Mouse (Mus musculus) ES-E14 (cell line): ENCODE data around the gene Llgl1. TPM values are rescaled to one million over a fixed set of nuclear protein-coding genes. Genes with fewer than 3 reads are reported as not detected.

Experiments
- DNase-seq: peaks from one replicate; pipeline ENCODE4 v3.0.0-alpha.2; 2013; ENCODE audit warnings: low read depth, low spot score
- H3K27ac ChIP-seq: 2 replicates; pipeline ENCODE4 v1.5.1; 2012; ENCODE audit warnings: low read depth, mild to moderate bottlenecking, low read length, moderate library complexity, mixed read lengths; ENCODE audit not compliant: poor library complexity, insufficient read depth, severe bottlenecking
- H3K36me3 ChIP-seq: 2 replicates; pipeline ENCODE4 v1.6.1; 2012; ENCODE audit warnings: mild to moderate bottlenecking, low read length, moderate library complexity, mixed read lengths; ENCODE audit not compliant: control insufficient read depth, poor library complexity, insufficient read depth, severe bottlenecking
- H3K4me1 ChIP-seq, 2 experiments: fragments of 150-350 bp in 1 of 2; sonication (generic) in 1 of 2; 2 replicates each; pipeline ENCODE4 v1.6.1; 2012; ENCODE audit warnings: low read length in 2 of 2, mild to moderate bottlenecking in 1 of 2, mixed read lengths in 1 of 2; ENCODE audit not compliant: control insufficient read depth in 2 of 2, insufficient read depth in 2 of 2, poor library complexity in 1 of 2
- H3K4me3 ChIP-seq, 2 experiments: fragments of 150-350 bp in 1 of 2; sonication (generic) in 1 of 2; 2 replicates each; pipeline ENCODE4 v1.5.1; 2012; ENCODE audit warnings: low read length in 2 of 2, low read depth in 1 of 2, mild to moderate bottlenecking in 1 of 2, mixed read lengths in 1 of 2; ENCODE audit not compliant: insufficient read depth in 1 of 2, poor library complexity in 1 of 2, severe bottlenecking in 1 of 2
- H3K9ac ChIP-seq: 2 replicates; pipeline ENCODE4 v1.6.1; 2012; ENCODE audit warnings: low read depth, mild to moderate bottlenecking, low read length, mixed read lengths; ENCODE audit not compliant: poor library complexity, insufficient read depth, severe bottlenecking
- H3K9me3 ChIP-seq: fragments of 150-350 bp; sonication (generic); 2 replicates; pipeline ENCODE4 v1.6.1; 2012; ENCODE audit warnings: low read depth, mild to moderate bottlenecking, low read length; ENCODE audit not compliant: control insufficient read depth, insufficient read depth
- CHD2 ChIP-seq: IDR thresholded peaks from 2 replicates; pipeline ENCODE4 v1.6.1; 2014; ENCODE audit warnings: mild to moderate bottlenecking, low read depth, low read length, inconsistent platforms
- HCFC1 ChIP-seq: IDR thresholded peaks from 2 replicates; pipeline ENCODE4 v1.6.1; 2012; ENCODE audit warnings: low read length, inconsistent platforms, borderline replicate concordance; ENCODE audit not compliant: insufficient read depth
- MAFK ChIP-seq: IDR thresholded peaks from 2 replicates; pipeline ENCODE4 v1.6.1; 2014; ENCODE audit warnings: mild to moderate bottlenecking, low read depth, low read length, inconsistent platforms; ENCODE audit not compliant: insufficient read depth
- ZC3H11A ChIP-seq: IDR thresholded peaks from 2 replicates; pipeline ENCODE4 v1.6.1; 2012; ENCODE audit warnings: low read depth, mild to moderate bottlenecking, inconsistent platforms, low read length, borderline replicate concordance
- ZNF384 ChIP-seq: IDR thresholded peaks from 2 replicates; pipeline ENCODE4 v1.6.1; 2012; ENCODE audit warnings: low read depth, low read length, inconsistent platforms
- in situ Hi-C, 2 experiments: fragments of 600-800 bp; cut with MboI; formaldehyde crosslinking; loops; one replicate each; pipeline ENCODE4 v1.15.1; 2025; ENCODE audit warnings: low sequenced_read_pairs in 2 of 2, inconsistent platforms in 1 of 2; ENCODE audit not compliant: unreplicated experiment in 2 of 2
- total RNA-seq: library from RNA; depleted of rRNA; stranded (reverse); fragments of 300-350 nt; gene quantifications from 2 replicates; pipeline ENCODE4 v1.2.3, GENCODE M21; 2012

The Llgl1 gene
- total RNA-seq, 1 experiment: 25.5 TPM

- Histone ChIP-seq H3K36me3 (peaks cover 62% of the 10 kb centered on the region), H3K4me1 (peaks cover 4 to 6% of the 10 kb centered on the region in 2 experiments; a peak in 2 of 4 replicates), H3K9me3 (no peaks in the 10 kb centered on the region), H3K9ac (no peak overlapping the region), H3K27ac (no peak overlapping the region), H3K4me3 (no peak overlapping the region)
- no peak for DNase-seq
- TF ChIP-seq HCFC1 (no peak), MAFK (no peak), ZNF384 (no peak), ZC3H11A (no peak), CHD2 (no peak)
- in situ Hi-C loops: no loop called here
These were observed 16.3 kb downstream of the Llgl1 start for GRCm38 (mm10) chr11:60715833-60716232.

GRCm38 (mm10) chr11:60719263-60719662 lies 19.7 kb downstream of the Llgl1 start:
- no peaks in the 10 kb centered on the region for H3K9me3 ChIP-seq
- H3K9ac ChIP-seq: no peak overlapping the region
- peaks cover 42% of the 10 kb centered on the region; the same call in 1 of the 2 replicates for H3K36me3 ChIP-seq
- TF ChIP-seq MAFK (no peak), ZC3H11A (no peak), ZNF384 (no peak), HCFC1 (no peak)
- H3K4me1 ChIP-seq: no peaks in the 10 kb centered on the region
- DNase-seq: no peak
- H3K4me3 ChIP-seq: no peak overlapping the region
- in situ Hi-C loops: no loop called here
- no peak overlapping the region for H3K27ac ChIP-seq

GRCm38 (mm10) chr11:60726601-60727391 lies 27.3 kb downstream of the Llgl1 start, which contains the start of gene Flii:
Flii (minus strand) TSS chr11:60727263.
- H3K36me3 ChIP-seq: peaks cover 10% of the 10 kb centered on the region; the same call in 1 of the 2 replicates
- peak within 1 kb of the TSS; percentile 35 for H3K27ac ChIP-seq
- peak; percentile 44 for DNase-seq
- peak within 1 kb of the TSS; percentile 86 for H3K9ac ChIP-seq
- TF ChIP-seq CHD2 (0 out of 2 replicates have a peak, but pooled peaks have one; percentile 52), HCFC1 (no peak)
- H3K4me1 ChIP-seq: peaks cover 3 to 18% of the 10 kb centered on the region in 2 experiments; a peak in 1 of 4 replicates
- in situ Hi-C loops: no loop called here
- no peaks in the 10 kb centered on the region for H3K9me3 ChIP-seq
- H3K4me3 ChIP-seq: peak within 1 kb of the TSS; percentile 80 to 92

GRCm38 (mm10) chr11:60727392-60728140 lies 28.0 kb downstream of the Llgl1 start:
- in situ Hi-C loops: no loop called here
- no peaks in the 10 kb centered on the region for H3K9me3 ChIP-seq
- peak overlapping the region; percentile 27; the same call in 1 of the 2 replicates for H3K9ac ChIP-seq
- DNase-seq: no peak
- TF ChIP-seq ZNF384 (no peak), HCFC1 (no peak), CHD2 (no peak), ZC3H11A (no peak), MAFK (no peak)
- peak overlapping the region; percentile 80 to 92 for H3K4me3 ChIP-seq
- no peak overlapping the region for H3K27ac ChIP-seq
- peaks cover 8% of the 10 kb centered on the region; the same call in 1 of the 2 replicates for H3K36me3 ChIP-seq
- peaks cover 3 to 18% of the 10 kb centered on the region in 2 experiments; a peak in 1 of 4 replicates for H3K4me1 ChIP-seq
